Mouse (Mus musculus): ENCODE data around the gene Kif5a. TPM values are rescaled to one million over a fixed set of nuclear protein-coding genes. Genes with fewer than 3 reads are reported as not detected.

Gene Kif5a
- polyA plus RNA-seq, 1 experiment from 2014 or later: 14.6 TPM

- H3K36me3 ChIP-seq (ENCODE audit: control insufficient read depth, insufficient read depth, low read length): peaks cover 42% of the 10 kb centered on the region
- H3K27ac ChIP-seq (replicated peaks; ENCODE audit: low read depth, low read length): peak overlapping the region; percentile 98
- DNase-seq (ENCODE audit: low spot score) (peak; percentile 72), ATAC-seq (ENCODE audit: low read depth) (peak; percentile 48)
- peaks cover 27% of the 10 kb centered on the region for H3K4me1 ChIP-seq (ENCODE audit: control insufficient read depth, insufficient read depth, low read length)
- WGBS: 2% methylated on average over 18 of the region's 19 CpGs
- peak overlapping the region; percentile 68 for H3K9ac ChIP-seq (ENCODE audit: low read depth, low read length)
- no peaks in the 10 kb centered on the region for H3K27me3 ChIP-seq (replicated peaks; ENCODE audit: control insufficient read depth, insufficient read depth, low read length)
- H3K9me3 ChIP-seq (ENCODE audit: control insufficient read depth, low read length): no peaks in the 10 kb centered on the region
- peak overlapping the region; percentile 95 for H3K4me2 ChIP-seq (ENCODE audit: low read depth, low read length)
- peak overlapping the region; percentile 59 for H3K4me3 ChIP-seq (ENCODE audit: low read depth, low read length)
Observed at GRCm38 (mm10) chr10:127290930-127291880, 28.1 kb upstream of the Kif5a start.

GRCm38 (mm10) chr10:127290307-127290929, 27.3 kb upstream of the Kif5a start:
- Histone ChIP-seq H3K27me3 (replicated peaks; ENCODE audit: control insufficient read depth, insufficient read depth, low read length) (no peaks in the 10 kb centered on the region), H3K9ac (ENCODE audit: low read depth, low read length) (peak overlapping the region; percentile 84), H3K4me2 (ENCODE audit: low read depth, low read length) (peak overlapping the region; percentile 95), H3K27ac (replicated peaks; ENCODE audit: low read depth, low read length) (peak overlapping the region; percentile 98), H3K9me3 (ENCODE audit: control insufficient read depth, low read length) (no peaks in the 10 kb centered on the region), H3K36me3 (ENCODE audit: control insufficient read depth, insufficient read depth, low read length) (peaks cover 42% of the 10 kb centered on the region), H3K4me3 (ENCODE audit: low read depth, low read length) (peak overlapping the region; percentile 59), H3K4me1 (ENCODE audit: control insufficient read depth, insufficient read depth, low read length) (peaks cover 30% of the 10 kb centered on the region)
- ATAC-seq (ENCODE audit: low read depth): peak; percentile 92
- under 1% methylated on average over 39 of the region's 47 CpGs for WGBS
- peak; percentile 100 for DNase-seq (ENCODE audit: low spot score)

GRCm38 (mm10) chr10:127289573-127290191, 26.5 kb upstream of the Kif5a start:
- peaks cover 30% of the 10 kb centered on the region for H3K4me1 ChIP-seq (ENCODE audit: control insufficient read depth, insufficient read depth, low read length)
- peaks cover 42% of the 10 kb centered on the region for H3K36me3 ChIP-seq (ENCODE audit: control insufficient read depth, insufficient read depth, low read length)
- peak overlapping the region; percentile 98 for H3K27ac ChIP-seq (replicated peaks; ENCODE audit: low read depth, low read length)
- H3K9ac ChIP-seq (ENCODE audit: low read depth, low read length): peak overlapping the region; percentile 84
- H3K9me3 ChIP-seq (ENCODE audit: control insufficient read depth, low read length): no peaks in the 10 kb centered on the region
- DNase-seq (ENCODE audit: low spot score) (peak; percentile 65), ATAC-seq (ENCODE audit: low read depth) (peak; percentile 3; the same call in 1 of the 2 replicates)
- H3K27me3 ChIP-seq (replicated peaks; ENCODE audit: control insufficient read depth, insufficient read depth, low read length): no peaks in the 10 kb centered on the region
- WGBS: 1% methylated on average over 15 of the region's 15 CpGs
- H3K4me2 ChIP-seq (ENCODE audit: low read depth, low read length): peak overlapping the region; percentile 95
- H3K4me3 ChIP-seq (ENCODE audit: low read depth, low read length): peak overlapping the region; percentile 59

- Histone ChIP-seq H3K27me3 (replicated peaks; ENCODE audit: control insufficient read depth, insufficient read depth, low read length) (no peaks in the 10 kb centered on the region), H3K9me3 (ENCODE audit: control insufficient read depth, low read length) (no peaks in the 10 kb centered on the region), H3K9ac (ENCODE audit: low read depth, low read length) (peak within 1 kb of the TSS; percentile 84), H3K36me3 (ENCODE audit: control insufficient read depth, insufficient read depth, low read length) (peaks cover 42% of the 10 kb centered on the region), H3K4me2 (ENCODE audit: low read depth, low read length) (peak within 1 kb of the TSS; percentile 95), H3K4me1 (ENCODE audit: control insufficient read depth, insufficient read depth, low read length) (peaks cover 30% of the 10 kb centered on the region), H3K27ac (replicated peaks; ENCODE audit: low read depth, low read length) (peak within 1 kb of the TSS; percentile 98), H3K4me3 (ENCODE audit: low read depth, low read length) (peak within 1 kb of the TSS; percentile 59)
- DNase-seq (ENCODE audit: low spot score) (peak; percentile 86), ATAC-seq (ENCODE audit: low read depth) (peak; percentile 9)
- under 1% methylated on average over 12 of the region's 65 CpGs for WGBS
Observed at GRCm38 (mm10) chr10:127288800-127289572, 25.8 kb upstream of the Kif5a start, which contains the start of gene Mbd6. Mbd6 (minus strand) TSS chr10:127289018.

- Histone ChIP-seq H3K9me3 (ENCODE audit: control insufficient read depth, low read length) (no peaks in the 10 kb centered on the region), H3K4me2 (ENCODE audit: low read depth, low read length) (peak overlapping the region; percentile 95), H3K9ac (ENCODE audit: low read depth, low read length) (peak overlapping the region; percentile 84), H3K36me3 (ENCODE audit: control insufficient read depth, insufficient read depth, low read length) (peaks cover 42% of the 10 kb centered on the region), H3K4me1 (ENCODE audit: control insufficient read depth, insufficient read depth, low read length) (peaks cover 30% of the 10 kb centered on the region), H3K27ac (replicated peaks; ENCODE audit: low read depth, low read length) (peak overlapping the region; percentile 98), H3K4me3 (ENCODE audit: low read depth, low read length) (peak overlapping the region; percentile 59), H3K27me3 (replicated peaks; ENCODE audit: control insufficient read depth, insufficient read depth, low read length) (no peaks in the 10 kb centered on the region)
- DNase-seq (ENCODE audit: low spot score): peak; percentile 82
- 0% methylated on average over 16 of the region's 28 CpGs for WGBS
- ATAC-seq (ENCODE audit: low read depth): peak; percentile 16
Observed at GRCm38 (mm10) chr10:127288328-127288799, 25.2 kb upstream of the Kif5a start.

GRCm38 (mm10) chr10:127287936-127288293, 24.8 kb upstream of the Kif5a start:
- H3K4me1 ChIP-seq (ENCODE audit: control insufficient read depth, insufficient read depth, low read length): peaks cover 30% of the 10 kb centered on the region
- WGBS: 0% methylated on average over 3 of the region's 3 CpGs
- H3K36me3 ChIP-seq (ENCODE audit: control insufficient read depth, insufficient read depth, low read length): peaks cover 44% of the 10 kb centered on the region

GRCm38 (mm10) chr10:127287271-127287935, 24.3 kb upstream of the Kif5a start:
- peak overlapping the region; percentile 95 for H3K4me2 ChIP-seq (ENCODE audit: low read depth, low read length)
- no peaks in the 10 kb centered on the region for H3K9me3 ChIP-seq (ENCODE audit: control insufficient read depth, low read length)
- H3K27me3 ChIP-seq (replicated peaks; ENCODE audit: control insufficient read depth, insufficient read depth, low read length): no peaks in the 10 kb centered on the region
- no peak for DNase-seq (ENCODE audit: low spot score)
- ATAC-seq (ENCODE audit: low read depth): no peak
- H3K4me3 ChIP-seq (ENCODE audit: low read depth, low read length): peak overlapping the region; percentile 59
- 79% methylated on average over 15 of the region's 15 CpGs for WGBS
- H3K27ac ChIP-seq (replicated peaks; ENCODE audit: low read depth, low read length): peak overlapping the region; percentile 98
- peaks cover 27% of the 10 kb centered on the region for H3K4me1 ChIP-seq (ENCODE audit: control insufficient read depth, insufficient read depth, low read length)
- H3K36me3 ChIP-seq (ENCODE audit: control insufficient read depth, insufficient read depth, low read length): peaks cover 49% of the 10 kb centered on the region
- H3K9ac ChIP-seq (ENCODE audit: low read depth, low read length): peak overlapping the region; percentile 84

More at GRCm38 (mm10) chr10:127287936-127288293, 24.8 kb upstream of the Kif5a start:
- Histone ChIP-seq H3K27me3 (replicated peaks; ENCODE audit: control insufficient read depth, insufficient read depth, low read length) (no peaks in the 10 kb centered on the region), H3K9ac (ENCODE audit: low read depth, low read length) (peak overlapping the region; percentile 84), H3K4me3 (ENCODE audit: low read depth, low read length) (peak overlapping the region; percentile 59), H3K27ac (replicated peaks; ENCODE audit: low read depth, low read length) (peak overlapping the region; percentile 98), H3K9me3 (ENCODE audit: control insufficient read depth, low read length) (no peaks in the 10 kb centered on the region), H3K4me2 (ENCODE audit: low read depth, low read length) (peak overlapping the region; percentile 95)
- no peak for DNase-seq (ENCODE audit: low spot score)
- ATAC-seq (ENCODE audit: low read depth): no peak

Measured in embryonic facial prominence, embryonic 14.5 days (tissue).